Mouse (Mus musculus) lung, postnatal 25 days (tissue): ENCODE data around the gene Fdxr.

ENCODE experiments used
- DNase-seq: peaks from one replicate; pipeline ENCODE4 v3.0.0; 2022; ENCODE audit warnings: low spot score

Gene Fdxr

DNA sequence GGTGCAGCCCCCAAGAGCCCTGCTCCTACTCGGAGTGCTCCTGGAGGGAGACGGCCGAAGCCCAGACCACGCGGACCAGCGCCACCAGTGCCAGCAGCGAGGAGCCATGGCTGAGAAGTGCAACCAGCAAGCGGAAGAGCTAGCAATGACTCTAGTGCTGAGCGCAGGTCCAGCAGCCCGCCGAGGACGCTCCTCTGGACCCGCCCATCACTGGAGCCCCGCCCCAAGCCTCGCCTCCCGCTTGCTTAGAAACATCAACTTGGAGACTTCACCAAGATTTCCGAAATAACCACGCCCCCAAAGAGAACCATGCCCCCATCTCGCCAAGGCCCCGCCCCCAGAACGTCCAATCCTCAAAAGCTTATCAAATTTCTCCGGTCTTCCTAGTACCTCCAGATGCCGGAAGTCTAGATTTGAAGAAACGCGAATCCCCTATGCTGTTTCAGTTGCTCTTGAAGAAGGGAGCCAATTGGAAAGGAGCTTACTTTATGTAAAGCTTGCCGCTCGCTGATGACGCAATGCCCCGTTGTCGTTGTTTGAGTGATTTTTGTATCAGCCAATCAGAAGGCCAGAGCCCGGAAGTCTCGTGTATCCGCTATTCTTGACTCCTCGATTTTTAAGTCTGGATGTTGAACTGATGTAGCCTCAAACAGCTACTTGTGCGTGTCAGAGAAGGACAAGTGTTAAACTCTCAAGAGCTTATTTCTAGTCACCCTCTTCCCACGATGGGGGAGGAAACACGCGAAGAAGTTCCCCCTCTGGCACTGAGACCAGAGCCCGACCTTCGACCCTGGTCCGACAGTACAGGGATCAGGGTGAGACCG, at the start of gene Fdxr:
Fdxr (minus strand) TSS at position 271 of the 824 bp plus-strand sequence.
- peak; percentile 100 for DNase-seq

DNA sequence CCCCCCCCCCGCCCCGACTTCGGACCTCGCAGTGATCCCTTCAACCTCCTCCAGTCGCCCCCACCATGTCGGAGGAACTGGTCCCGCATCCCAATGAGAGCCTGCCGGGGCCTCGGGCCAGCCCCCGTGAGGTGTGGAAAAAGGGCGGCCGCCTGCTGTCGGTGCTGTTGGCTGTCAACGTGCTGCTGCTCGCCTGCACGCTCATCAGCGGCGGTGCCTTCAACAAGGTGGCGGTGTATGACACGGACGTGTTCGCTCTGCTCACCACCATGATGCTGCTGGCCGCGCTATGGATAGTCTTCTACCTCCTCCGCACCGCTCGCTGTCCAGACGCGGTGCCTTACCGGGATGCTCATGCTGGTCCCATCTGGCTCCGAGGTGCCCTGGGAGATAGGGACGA, 46.5 kb upstream of the Fdxr start:
- no peak for DNase-seq

DNA sequence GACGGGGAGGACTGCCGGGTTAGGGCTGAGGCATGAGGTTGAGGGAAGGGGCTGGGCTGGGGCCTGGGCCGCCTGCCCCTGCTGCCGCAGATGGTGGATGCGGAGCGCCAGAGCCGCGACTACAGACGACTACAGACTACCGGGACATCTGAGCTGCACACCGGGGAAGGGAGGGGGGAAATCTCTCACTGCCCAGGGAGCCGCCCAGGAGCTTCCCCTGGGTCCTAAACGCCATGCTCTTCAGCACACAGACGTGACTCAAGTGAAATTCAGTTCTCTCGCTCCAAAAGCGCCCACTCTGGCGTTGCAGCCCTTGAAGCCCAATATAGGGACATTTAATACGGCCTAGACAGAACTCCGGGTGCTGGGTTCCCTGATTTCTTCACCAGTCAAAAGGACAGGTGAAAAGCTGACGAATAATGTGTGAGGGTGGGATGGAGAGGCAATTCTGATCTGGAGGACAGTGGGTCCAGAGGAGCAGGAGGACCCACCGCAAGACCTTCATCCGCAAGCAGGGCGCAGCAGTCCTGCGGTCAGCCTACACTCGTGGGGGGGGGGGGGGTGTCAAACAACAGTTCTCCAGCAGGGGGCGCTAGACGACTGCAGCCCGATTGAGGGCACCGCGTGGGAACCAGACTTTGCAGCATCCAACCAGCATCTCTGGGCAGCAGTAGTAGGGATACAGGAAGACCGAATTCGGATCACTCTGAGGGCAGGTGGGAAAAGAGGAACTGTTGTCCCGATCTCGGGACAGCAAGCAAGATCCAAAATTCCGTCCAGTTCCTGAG, 45.2 kb upstream of the Fdxr start, which contains the start of gene Ush1g:
Ush1g (minus strand) TSS at position 136 of the 788 bp plus-strand sequence.
- peak; percentile 18 for DNase-seq

DNA sequence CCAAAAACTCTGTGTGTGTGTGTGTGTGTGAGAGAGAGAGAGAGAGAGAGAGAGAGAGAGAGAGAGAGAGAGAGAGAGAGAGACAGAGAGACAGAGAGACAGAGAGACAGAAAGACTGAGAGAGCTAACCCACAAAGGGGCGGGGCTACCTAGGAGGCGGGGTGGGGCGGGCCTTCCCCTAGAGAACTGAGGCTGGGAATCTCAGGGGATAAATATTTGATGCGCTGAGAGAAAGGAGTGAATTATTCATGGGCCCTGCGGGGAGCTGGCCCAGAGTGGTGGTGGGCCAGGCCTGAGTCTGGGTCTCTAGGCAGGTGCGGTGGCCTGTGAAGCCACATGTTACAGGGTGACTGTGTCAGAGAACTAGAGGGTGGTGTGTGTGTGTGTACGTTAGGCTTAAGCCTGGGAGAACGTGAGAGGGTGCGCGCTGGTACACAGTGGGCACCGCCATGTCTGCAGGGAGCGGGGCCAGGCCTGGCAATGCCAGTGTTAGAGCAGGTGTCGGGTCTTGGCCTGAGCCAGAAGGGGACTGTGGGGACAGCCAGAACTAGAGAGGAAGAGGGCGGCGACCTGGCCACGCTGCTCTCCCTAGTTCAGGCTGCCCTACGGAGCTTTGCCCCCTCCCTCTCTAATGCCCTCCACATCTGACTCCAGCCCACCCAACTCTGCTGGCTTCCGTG, 43.0 kb upstream of the Fdxr start:
- no peak for DNase-seq

DNA sequence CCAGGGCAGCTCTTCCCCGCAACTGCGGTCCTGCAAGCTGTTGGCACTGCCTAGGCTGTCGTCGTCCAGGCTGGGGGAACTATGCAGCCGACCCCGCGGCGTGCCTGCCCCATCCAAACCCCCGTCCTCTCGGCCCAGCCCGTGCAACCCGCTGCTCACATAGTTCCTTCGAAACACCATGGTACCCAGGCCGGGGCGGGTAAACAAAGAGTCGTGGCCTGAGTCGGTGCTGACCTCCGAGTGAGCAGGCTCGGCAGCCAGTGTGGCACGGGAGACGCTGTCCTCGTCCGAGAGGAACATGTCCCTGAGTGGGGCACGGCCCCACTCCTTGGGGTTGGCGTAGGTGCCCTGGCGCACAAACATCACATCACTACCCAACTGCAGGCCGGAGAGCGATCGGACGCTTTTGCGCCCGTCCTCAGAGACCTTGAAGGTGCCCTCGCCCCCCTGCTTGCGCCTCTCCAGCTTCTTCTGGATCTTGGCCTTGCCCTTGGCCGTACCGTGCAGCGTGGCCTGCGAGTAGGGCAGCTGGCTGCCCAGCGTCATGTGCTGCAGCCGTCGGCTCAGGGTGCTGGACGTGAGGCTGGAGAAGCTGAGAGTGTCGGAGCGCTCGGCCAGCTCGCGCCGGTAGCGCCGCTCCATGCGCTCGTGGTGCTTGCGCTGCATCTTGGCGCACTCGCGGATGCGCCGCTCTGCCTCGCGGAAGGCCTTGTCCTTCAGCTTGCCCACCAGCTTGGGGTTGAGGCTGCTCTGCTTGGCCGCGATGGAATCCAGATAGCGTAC, 41.6 kb upstream of the Fdxr start:
- no peak for DNase-seq

DNA sequence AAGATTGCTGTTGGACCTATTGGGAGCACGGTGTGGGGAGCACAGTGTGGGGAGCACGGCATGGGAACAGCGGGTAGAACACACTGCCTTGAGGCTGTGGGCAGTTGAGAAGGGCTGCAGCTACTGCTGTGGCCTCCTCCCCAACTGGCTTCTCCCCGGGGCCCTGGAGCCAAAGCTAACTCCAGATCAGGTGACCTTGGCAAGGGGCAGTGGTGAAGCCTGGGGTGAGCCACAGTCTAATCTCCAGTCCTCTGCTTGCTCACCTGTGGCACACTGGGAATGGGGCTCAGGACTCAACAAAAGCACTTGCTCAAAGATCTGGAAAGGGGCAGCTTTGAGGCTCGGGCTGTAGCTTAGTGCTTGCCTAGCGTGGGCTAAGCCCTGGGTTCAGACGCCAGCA, 40.4 kb upstream of the Fdxr start:
- DNase-seq: no peak

DNA sequence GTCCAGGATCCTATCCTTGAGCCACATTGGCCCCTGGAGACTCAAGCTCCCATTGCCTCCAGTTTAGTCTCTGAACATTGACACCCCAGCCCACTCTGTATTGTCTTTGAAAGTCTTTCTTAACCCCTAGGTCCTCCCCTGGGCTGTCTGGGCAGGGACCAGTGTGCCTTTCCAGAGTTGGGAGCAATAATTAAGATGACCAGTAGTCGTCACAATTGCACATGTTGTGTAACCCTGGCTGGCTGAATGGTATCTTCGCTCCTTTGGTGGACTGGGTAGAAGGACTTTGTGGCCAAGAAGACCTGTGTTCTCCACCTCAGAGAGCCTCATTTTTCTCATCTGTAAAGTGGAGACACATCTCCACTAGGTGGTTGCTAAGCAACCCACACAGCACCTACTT, 37.4 kb upstream of the Fdxr start:
- no peak for DNase-seq

DNA sequence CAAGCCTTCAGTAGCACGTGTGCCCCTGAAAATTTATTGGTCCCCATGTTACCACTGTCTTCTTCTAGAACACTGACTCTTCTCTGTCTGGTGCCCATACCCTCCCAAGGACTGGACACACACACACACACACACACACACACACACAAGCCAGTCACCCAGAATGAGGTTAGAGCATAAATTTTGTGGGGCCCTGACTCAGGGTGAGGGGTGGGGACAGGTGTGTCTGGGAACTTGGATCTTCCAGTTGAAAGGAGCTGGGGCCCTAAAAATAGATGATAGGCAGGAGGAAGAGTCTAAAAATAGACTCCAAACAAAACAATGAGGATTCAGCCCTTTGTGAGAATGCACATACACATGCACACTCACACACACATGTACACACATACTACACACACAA, 31.9 kb upstream of the Fdxr start:
- DNase-seq: no peak

DNA sequence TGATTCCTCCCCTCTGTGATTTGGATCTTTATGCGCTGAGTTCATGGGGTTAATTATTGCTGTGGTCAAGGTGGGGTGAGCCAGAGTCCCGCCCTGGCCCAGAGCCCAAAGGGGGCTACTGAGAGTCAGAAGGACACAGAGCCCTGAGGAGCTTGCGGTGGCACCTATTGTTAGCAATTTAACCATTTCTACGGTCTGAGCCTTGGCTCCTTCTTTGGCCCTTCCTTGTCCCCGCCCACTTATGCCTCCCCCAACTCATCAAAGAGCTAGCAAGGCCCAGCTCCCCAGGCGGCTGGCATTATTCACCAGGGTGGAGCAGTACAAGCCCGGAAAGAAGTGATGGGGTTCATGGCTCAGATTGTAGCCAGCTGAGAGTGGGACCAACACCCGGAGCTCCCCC, 30.0 kb upstream of the Fdxr start, which contains the start of gene Otop2:
Otop2 (plus strand) TSS at position 301 of the 400 bp plus-strand sequence.
- DNase-seq: no peak

DNA sequence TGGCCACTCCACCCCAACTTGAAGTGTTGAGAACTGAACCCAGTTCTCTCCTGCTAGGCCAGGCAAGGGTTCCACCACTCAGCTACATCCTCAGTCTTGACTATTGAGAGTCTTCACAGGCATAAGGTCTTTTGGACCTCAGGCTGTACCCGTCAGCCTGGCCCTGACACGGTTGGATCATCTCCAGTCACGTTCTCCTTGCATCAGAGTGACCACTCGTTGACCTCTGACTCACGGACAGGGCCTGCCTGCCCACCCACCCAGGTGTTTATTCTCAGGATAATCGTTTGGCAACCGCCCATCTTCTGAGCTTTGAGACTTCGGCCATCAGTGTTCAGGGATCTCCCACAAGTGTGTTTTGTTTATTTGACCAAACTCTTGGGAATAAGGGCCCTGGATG, 26.3 kb upstream of the Fdxr start:
- no peak for DNase-seq

DNA sequence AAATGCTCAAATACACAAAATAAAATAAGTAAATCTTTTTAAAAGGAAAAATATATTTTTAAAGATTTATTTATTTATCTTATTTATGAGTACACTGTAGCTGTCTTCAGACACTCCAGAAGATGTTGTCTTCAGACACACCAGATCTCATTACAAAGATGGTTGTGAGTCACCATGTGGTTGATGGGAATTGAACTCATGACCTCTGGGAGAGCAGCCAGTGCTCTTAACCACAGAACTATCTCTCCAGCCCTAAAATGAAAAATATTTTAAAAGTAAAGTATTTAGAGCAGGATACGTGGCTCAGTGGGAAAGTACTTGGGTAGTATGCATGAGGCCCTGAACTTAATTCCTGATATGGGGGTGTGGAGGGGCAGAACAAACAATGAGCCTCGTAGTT, 24.5 kb upstream of the Fdxr start:
- no peak for DNase-seq

DNA sequence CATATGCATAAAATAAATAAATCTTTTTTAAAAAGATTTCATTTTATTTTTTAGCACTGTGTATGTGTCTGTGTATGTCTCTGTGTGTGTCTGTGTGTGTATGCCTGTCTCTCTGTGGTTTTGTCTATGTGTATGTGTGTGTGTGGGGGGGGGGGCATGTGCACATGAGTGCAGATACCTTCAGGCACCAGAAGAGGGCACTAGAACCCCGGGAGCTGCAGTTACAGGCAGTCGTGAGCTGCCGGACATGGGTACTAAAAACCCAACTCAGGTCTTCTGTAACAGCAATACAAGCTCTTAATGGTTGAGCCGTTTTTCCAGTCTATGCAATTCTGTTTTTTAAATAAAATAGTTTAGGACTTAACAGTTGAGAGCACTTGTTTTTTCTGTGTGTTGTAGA, 23.9 kb upstream of the Fdxr start:
- no peak for DNase-seq

DNA sequence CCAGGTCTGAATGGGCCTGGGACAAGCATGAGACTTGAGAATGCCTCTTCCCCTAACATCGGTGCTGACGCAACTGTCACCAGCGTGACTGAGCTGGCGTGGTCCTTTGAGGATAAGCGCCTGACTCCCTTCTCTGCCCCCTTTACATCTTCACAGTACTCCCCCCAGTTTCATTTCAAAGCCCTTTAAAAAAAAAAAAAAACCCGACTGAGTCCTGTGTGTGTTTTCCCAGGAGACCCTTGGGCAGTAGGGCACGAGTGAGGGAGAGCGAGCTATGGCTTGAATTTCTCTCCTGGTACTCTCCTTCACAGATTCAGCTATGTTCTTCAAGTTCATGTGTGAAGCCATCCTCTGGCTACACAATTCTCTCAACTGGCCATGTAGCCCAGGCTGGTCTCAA, 21.3 kb upstream of the Fdxr start:
- DNase-seq: no peak

DNA sequence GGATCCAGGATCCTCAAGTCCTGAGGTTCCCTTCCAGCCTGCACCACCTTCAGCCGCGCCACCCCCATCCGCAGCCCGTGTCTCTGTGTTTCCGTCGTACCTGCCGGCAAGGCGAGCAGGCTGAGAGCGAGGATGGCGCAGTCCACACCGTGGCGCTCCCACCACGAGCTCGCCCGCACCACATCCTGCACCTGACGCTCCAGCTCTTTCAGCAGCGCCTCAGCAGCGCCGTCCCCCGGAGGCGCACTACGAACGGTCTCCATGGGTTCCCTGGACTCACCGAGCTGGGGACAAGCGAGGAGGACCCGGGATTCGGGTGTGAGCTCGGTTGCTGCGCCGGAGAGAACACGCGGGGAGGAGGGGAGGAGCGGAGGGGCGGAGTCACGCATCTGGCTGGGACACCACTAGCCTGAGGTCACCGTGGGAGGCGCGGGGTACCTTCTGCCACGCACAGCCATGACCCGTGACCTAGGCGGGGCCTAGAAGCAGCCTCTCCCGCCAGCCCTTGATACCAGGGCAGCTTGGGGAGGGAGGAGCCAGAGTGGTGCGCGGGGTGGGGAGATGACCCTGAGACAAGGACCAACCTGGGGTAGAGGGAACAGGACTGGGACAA, 20.5 kb upstream of the Fdxr start, which contains the start of gene Fads6:
Fads6 (minus strand) TSS at position 450 of the 613 bp plus-strand sequence.
- DNase-seq: peak; percentile 35

DNA sequence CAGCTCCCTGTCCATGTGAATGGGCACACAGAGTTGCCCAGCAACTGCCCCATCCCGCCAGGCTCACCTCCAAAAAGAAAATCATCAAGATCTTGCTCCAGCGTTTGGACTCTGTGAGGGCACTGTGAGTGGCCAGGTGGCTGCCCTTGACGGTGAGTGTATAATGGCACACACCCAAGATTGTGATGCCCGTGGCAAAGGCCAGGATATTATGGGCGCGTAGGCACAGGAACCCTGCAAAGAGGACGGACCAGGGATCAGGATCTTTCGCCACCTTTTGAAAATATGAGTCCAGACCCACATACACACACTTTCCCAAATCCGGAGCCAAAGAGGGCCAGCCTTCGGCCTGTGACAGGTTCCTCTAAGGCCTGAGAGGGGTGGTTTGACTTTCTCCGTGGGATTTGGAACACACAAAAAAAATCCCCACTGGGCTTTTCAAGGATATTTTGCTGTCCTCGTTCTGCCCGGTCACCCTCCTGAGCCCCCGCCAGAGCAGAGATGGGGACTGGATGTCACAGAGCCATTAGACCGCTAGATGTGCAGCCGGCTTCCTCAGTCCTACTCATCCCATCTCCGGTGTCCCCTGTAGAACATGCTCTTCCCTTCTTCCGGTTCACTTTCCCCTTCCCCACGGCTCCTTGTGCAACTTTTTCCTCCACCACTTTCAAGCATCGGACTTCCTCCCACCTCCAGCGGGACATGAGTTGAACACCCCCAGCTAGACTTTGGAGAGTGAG, 19.8 kb upstream of the Fdxr start:
- peak; percentile 24 for DNase-seq

DNA sequence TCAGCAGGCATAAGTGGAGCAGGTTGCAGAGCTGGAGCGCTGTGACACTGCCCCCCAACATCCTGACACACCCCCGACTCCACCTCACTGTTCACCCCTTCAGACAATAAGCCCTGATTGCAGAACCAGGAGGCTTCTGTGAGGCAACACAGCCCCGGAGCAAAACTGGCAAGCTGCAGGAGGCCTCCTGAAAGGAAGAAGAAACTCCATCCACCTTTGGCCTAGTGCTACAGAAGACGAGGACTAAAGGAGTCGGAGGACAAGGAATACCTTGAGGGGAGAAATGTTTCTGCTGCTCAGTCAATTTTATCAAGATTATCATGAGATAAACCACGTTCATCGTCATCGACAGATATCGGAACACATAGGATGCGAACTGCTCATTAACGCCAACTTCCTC, 19.1 kb upstream of the Fdxr start:
- no peak for DNase-seq

DNA sequence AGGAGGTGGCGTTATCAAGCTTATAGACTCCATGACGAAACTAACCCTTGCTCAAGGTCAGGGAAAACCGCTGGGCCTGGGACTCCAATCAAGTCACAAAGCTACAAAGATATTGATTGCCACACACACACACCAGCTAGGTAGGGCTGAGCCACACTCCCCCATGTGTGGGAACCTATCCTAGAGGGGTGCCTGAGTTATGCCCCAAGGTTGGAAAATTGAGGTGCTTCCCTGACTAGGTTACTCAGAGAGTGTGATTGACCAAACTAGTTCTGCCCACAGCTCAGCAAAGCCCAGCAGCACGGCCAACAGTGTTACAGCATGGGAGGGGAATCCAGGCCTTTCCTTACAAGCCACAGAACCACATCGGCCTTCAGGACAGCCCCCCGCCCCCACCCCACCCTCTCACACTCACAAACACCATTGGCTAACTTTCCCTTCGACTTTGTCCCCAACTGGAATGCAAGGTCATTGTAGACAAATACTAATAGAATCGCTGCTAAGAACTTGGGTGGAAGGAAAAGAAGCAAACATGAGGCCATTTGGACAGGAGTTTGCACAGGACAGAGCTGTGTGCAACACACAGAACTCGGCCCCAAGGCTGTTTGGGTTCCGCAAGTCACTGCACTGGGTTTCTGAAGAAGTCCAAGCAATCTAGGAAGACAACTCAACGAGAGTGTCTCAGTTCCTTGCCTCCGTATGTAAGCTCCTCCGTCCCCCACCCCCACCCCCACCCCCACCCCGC, 16.0 kb upstream of the Fdxr start:
- no peak for DNase-seq

DNA sequence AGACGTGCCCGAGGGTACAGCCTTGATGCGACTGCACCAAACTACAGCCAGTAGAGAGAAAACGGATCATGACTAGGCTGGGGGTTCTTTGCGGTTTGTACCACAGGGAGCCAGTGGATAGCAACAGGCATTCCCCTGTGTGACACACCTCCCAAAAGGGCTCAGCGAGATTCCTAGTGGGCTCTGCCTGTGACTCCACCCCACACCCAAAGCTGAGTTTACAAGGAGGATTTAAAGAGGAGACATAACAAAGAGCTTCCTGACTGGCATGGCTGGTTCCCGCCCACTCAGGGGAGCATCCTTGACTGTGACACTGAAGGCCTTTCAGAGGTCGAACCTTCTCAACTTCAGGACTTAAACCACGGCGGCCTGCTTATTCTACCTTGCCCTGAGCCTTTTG, 14.7 kb upstream of the Fdxr start:
- DNase-seq: no peak

DNA sequence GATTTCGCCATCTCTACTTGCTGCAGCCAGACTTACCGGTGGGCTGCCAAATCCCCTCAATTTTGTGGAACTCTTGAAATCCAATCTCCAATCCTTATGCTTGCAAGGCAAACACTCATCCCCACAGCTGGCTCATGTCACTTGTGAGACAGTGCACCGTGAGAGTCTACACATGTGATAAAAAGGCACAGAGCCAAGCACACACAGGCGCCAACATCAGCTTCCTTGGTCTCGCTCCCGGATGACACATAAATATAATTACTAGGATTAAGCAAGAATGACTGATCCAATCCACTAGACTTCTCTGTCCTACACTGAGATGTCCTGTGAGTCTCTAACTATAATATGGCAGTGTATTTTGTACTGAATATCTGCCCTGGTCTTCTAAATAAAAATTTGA, 14.1 kb upstream of the Fdxr start:
- DNase-seq: peak; percentile 60

DNA sequence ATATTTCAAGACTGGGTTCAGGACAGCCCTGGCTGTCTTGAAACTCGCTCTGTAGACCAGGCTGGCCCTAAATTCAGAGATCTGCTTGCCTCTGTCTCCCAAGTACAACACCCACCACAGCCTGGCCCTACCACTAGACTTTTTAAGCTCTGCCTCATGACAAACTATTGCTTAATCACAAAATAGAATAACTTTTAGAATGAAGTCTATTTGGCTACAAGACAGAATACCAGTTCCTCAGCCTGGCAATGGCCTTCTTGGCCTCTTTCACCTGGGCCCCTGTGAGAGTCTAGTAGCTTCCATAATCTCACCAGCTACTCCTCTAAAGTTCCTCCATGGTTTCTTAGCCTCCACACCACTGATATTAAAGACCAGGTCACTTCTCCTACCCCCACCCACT, 13.5 kb upstream of the Fdxr start:
- DNase-seq: no peak
